ENCODE assay signal across 23 mouse cellular contexts in the genomic region with DNA sequence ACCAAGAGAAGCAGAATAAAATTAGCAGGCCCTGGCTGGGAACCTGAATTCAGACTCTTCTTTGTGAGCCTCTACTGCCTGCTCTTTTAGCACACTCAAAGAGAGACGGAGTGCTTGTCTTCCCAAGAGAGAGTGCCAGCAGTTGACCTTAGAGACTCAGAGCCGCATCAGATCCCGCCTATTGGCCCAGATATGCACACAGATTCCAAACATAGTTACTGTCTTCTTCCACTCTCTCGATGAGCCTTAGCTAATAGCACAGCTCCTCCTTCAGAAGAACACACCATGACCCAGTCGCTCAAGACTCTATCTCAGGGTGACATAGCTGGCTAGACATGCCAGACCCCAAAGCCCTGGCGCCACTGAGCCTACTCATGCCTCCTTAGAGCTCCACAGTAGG.
DNase-seq lines count a peak whose midpoint lies in the region; TF ChIP-seq lines count a peak whose summit lies in the region.
"Had no signal": no experiment of that assay in that cellular context is flagged by ENCODE, and none has a peak within 500 bp of the region (broad histone marks: within the 10 kb centered on the region; RNA-seq: fewer than 3 reads in every experiment).

No protein-coding gene starts in this region.

- no peak overlapping the region for H3K9ac ChIP-seq in heart, adult 2 months (ENCODE audit: low read depth, low read length)
- H3K9ac ChIP-seq: forebrain, embryonic 13.5 days; heart, embryonic 12.5 days; heart, embryonic 15.5 days; hindbrain, embryonic 13.5 days; intestine, embryonic 15.5 days had no signal

- 72% methylated on average over 6 of the region's 6 CpGs for WGBS in heart, adult 2 months
- WGBS in lung, adult 2 months = 65% methylated on average over 6 of the region's 6 CpGs
- WGBS in small intestine, adult 2 months = 70% methylated on average over 6 of the region's 6 CpGs

- no peaks in the 10 kb centered on the region for H3K27me3 ChIP-seq in heart, adult 2 months (ENCODE audit: control insufficient read depth, insufficient read depth, low read length)
- no peaks in the 10 kb centered on the region for H3K27me3 ChIP-seq in small intestine, adult 2 months (ENCODE audit: control insufficient read depth, insufficient read depth, low read length)
- H3K27me3 ChIP-seq: forebrain, embryonic 13.5 days; heart, embryonic 12.5 days; heart, embryonic 15.5 days; hindbrain, embryonic 13.5 days; intestine, embryonic 15.5 days had no signal

- H3K36me3 ChIP-seq in heart, adult 2 months (ENCODE audit: control insufficient read depth, insufficient read depth, low read length) = no peaks in the 10 kb centered on the region
- H3K36me3 ChIP-seq in small intestine, adult 2 months (ENCODE audit: control insufficient read depth, insufficient read depth, low read length) = no peaks in the 10 kb centered on the region
- H3K36me3 ChIP-seq: forebrain, embryonic 10.5 days; G1E; heart, embryonic 12.5 days; heart, embryonic 15.5 days; hindbrain, embryonic 10.5 days; hindbrain, embryonic 13.5 days; intestine, embryonic 15.5 days had no signal

- no peaks in the 10 kb centered on the region; the same call in 1 of the 2 replicates for H3K4me1 ChIP-seq in heart, adult 2 months (ENCODE audit: control insufficient read depth, insufficient read depth, low read length)
- no peaks in the 10 kb centered on the region for H3K4me1 ChIP-seq in lung, adult 2 months (ENCODE audit: control insufficient read depth, insufficient read depth, low read length)
- H3K4me1 ChIP-seq in small intestine, adult 2 months (ENCODE audit: control insufficient read depth, insufficient read depth, insufficient read length, low read length) = no peaks in the 10 kb centered on the region
- H3K4me1 ChIP-seq: heart, embryonic 15.5 days; intestine, embryonic 15.5 days had no signal

- H3K27ac ChIP-seq in heart, adult 2 months = no peak overlapping the region
- 0 out of 2 replicates have a peak overlapping the region, but pooled peaks have one; percentile 25 for H3K27ac ChIP-seq in small intestine, adult 2 months (ENCODE audit: insufficient read depth, low read depth, low read length)
- H3K27ac ChIP-seq: forebrain, embryonic 10.5 days; forebrain, embryonic 13.5 days; heart, embryonic 15.5 days; hindbrain, embryonic 10.5 days; hindbrain, embryonic 13.5 days; intestine, embryonic 15.5 days had no signal

- TF ChIP-seq POLR2A in heart, adult 2 months (IDR thresholded peaks at IDR 0.05; ENCODE audit: insufficient read depth, low read depth, low read length) = no peak
- TF ChIP-seq POLR2A in lung, adult 2 months (IDR thresholded peaks at IDR 0.05; ENCODE audit: borderline replicate concordance, extremely low read depth, low read depth, low read length) = no peak
- no peak for TF ChIP-seq POLR2A in small intestine, adult 2 months (IDR thresholded peaks at IDR 0.05; ENCODE audit: low read depth, low read length)

- H3K4me3 ChIP-seq in heart, adult 2 months = no peak overlapping the region
- no peak overlapping the region for H3K4me3 ChIP-seq in lung, adult 2 months (replicated peaks; ENCODE audit: extremely low read depth, low read depth, low read length)
- H3K4me3 ChIP-seq in small intestine, adult 2 months (ENCODE audit: low read depth, low read length) = no peak overlapping the region
- H3K4me3 ChIP-seq: forebrain, embryonic 10.5 days; forebrain, embryonic 13.5 days; heart, embryonic 12.5 days; heart, embryonic 15.5 days; hindbrain, embryonic 10.5 days; hindbrain, embryonic 13.5 days; intestine, embryonic 15.5 days had no signal

- intact Hi-C loops in heart, adult 2 months (cut with DNase I) = no loop called here

- no peaks in the 10 kb centered on the region for H3K79me2 ChIP-seq in heart, adult 2 months (replicated peaks; ENCODE audit: control insufficient read depth, insufficient read depth, low read length)

- peak; percentile 86 for DNase-seq in heart, adult 11 months
- DNase-seq in heart, adult 2 months = no peak
- DNase-seq in lung, postnatal 36 days = peak; percentile 4
- DNase-seq in lung, adult 2 months = no peak
- DNase-seq in cerebellum, adult 8-10 months = no peak
- DNase-seq: adrenal gland, adult 2 months; adrenal gland, postnatal 14 days; B cell, adult 2 months; cerebellum, adult 11-12 months; cerebellum, adult 9-10 months; cerebellum, postnatal 14 days; gastrocnemius, postnatal 36 days; heart, postnatal 10 days; heart, postnatal 36 days had no signal

- TF ChIP-seq CTCF in heart, adult 2 months (IDR thresholded peaks at IDR 0.05) = no peak
- TF ChIP-seq CTCF in lung, adult 2 months (IDR thresholded peaks at IDR 0.05; ENCODE audit: insufficient read depth, low read length) = no peak
- TF ChIP-seq CTCF in small intestine, adult 2 months (IDR thresholded peaks at IDR 0.05; ENCODE audit: extremely low read depth, insufficient read length, insufficient replicate concordance, low read depth, low read length) = no peak

- TF ChIP-seq EP300 in heart, adult 2 months (IDR thresholded peaks at IDR 0.05; ENCODE audit: insufficient read depth, low read depth, low read length) = no peak

Comparison
In these comparisons a context has a peak if more than half of its experiments do, and no peak if none do; other contexts are left out.
1. DNase-seq: peak in heart, adult 11 months (single experiment) and lung, postnatal 36 days (single experiment); none in heart, adult 2 months (0 of 2), lung, adult 2 months (single experiment) and cerebellum, adult 8-10 months (single experiment).